Mouse (Mus musculus): ENCODE data around the gene Foxa3.

DNA sequence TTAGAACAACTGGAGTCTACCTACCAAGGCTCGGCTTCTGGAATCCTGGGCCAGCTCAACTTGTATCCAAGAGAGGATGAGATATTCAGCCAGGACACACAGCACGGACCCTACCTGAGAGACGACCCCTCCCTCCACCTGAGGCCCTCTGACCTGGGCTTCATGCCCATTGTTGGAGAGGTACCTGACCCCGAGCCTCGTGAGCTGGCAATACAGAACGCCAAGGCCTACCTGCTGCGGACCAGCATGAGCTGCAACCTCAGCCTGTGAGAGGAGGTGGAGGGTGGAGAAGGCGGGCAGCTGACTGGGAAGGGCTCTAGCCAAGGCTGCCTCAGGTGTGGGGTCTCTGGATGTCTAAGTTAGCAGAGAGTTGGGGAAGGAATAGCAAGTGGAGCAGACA lies 31.8 kb upstream of the Foxa3 start:
- TF ChIP-seq CTCF (IDR thresholded peaks at IDR 0.05; ENCODE audit: low read depth) (no peak), EP300 (IDR thresholded peaks at IDR 0.05; ENCODE audit: low read depth) (no peak)

Measured in heart, postnatal 0 days (tissue).